Mouse (Mus musculus): Measurements from ENCODE around the gene Mettl24. TPM values are rescaled to one million over a fixed set of nuclear protein-coding genes. Genes with fewer than 3 reads are reported as not detected.
"Not testable (repeated sequence)": the region's sequence is repeated elsewhere in the genome, so short reads cannot be mapped to it uniquely, and the experiment has no call there.

The Mettl24 gene
- polyA plus RNA-seq, 1 experiment from 2014 or later, result not detected

GRCm38 (mm10) chr10:40730200-40730599, 47.1 kb downstream of the Mettl24 start:
- ATAC-seq (no peak), DNase-seq (ENCODE audit: low read depth, low spot score) (no peak)
- in situ Hi-C loops (cut with MboI; ENCODE audit: low pct_unique_long_range_greater_than_20kb), result no loop called here
- POLR2A ChIA-PET, result no interaction called here
- CTCF ChIA-PET, result interaction anchor here (1.7 kb wide), 1 partner anchor 9 kb away, joined by 3 read pairs; no protein-coding TSS in a partner anchor
- H3K27me3 ChIP-seq, result peaks cover 4% of the 10 kb centered on the region
- no peak for TF ChIP-seq CTCF (IDR thresholded peaks at IDR 0.05)

- TF ChIP-seq CTCF (IDR thresholded peaks at IDR 0.05), result no peak
- POLR2A ChIA-PET, result no interaction called here
- in situ Hi-C loops (cut with MboI; ENCODE audit: low pct_unique_long_range_greater_than_20kb), result no loop called here
- peaks cover 7% of the 10 kb centered on the region for H3K27me3 ChIP-seq
- ATAC-seq (no peak), DNase-seq (ENCODE audit: low read depth, low spot score) (no peak)
- CTCF ChIA-PET, result interaction anchor here (1.4 kb wide), 1 partner anchor 15 kb away, joined by 3 read pairs; no protein-coding TSS in a partner anchor
These were observed 50.2 kb downstream of the Mettl24 start for GRCm38 (mm10) chr10:40733291-40733690.

DNA sequence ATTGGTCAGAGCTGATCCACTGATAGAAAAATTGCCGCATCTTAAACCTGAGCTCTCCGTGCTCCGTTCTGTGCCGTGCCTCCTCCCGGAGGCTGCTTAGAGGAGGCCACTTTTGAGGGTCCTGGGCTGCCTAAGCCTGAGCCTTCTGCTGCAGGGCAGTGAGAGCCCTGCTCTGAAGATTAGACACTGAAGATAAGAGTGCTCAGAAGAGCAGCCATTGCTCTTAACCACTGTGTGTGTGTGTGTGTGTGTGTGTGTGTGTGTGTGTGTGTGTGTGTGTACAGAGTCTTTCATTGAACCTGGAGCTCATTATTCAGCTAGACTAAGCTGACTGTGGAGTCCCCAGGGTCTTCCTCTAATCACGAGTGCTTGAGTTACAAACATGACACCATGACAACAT, 53.1 kb downstream of the Mettl24 start:
- H3K27me3 ChIP-seq, result peaks cover 7% of the 10 kb centered on the region
- ChIA-PET CTCF (no interaction called here), POLR2A (no interaction called here)
- DNase-seq (ENCODE audit: low read depth, low spot score), result no peak
- ATAC-seq, result no peak
- in situ Hi-C loops (cut with MboI; ENCODE audit: low pct_unique_long_range_greater_than_20kb), result no loop called here
- no peak for TF ChIP-seq CTCF (IDR thresholded peaks at IDR 0.05)

GRCm38 (mm10) chr10:40737274-40738112, 54.4 kb downstream of the Mettl24 start:
- H3K27me3 ChIP-seq, result peaks cover 8% of the 10 kb centered on the region
- in situ Hi-C loops (cut with MboI; ENCODE audit: low pct_unique_long_range_greater_than_20kb), result no loop called here
- POLR2A ChIA-PET, result interaction anchor here (0.6 kb wide), 1 partner anchor 213 kb away, joined by 4 read pairs; no protein-coding TSS in a partner anchor
- CTCF ChIA-PET, result no interaction called here
- DNase-seq (ENCODE audit: low read depth, low spot score) (no peak), ATAC-seq (no peak)
- no peak for TF ChIP-seq CTCF (IDR thresholded peaks at IDR 0.05)

- POLR2A ChIA-PET, result no interaction called here
- peaks cover 9% of the 10 kb centered on the region for H3K27me3 ChIP-seq
- ATAC-seq, result no peak
- no peak for DNase-seq (ENCODE audit: low read depth, low spot score)
- in situ Hi-C loops (cut with MboI; ENCODE audit: low pct_unique_long_range_greater_than_20kb), result no loop called here
- TF ChIP-seq CTCF (IDR thresholded peaks at IDR 0.05), result no peak
- CTCF ChIA-PET, result no interaction called here
These were observed 57.6 kb downstream of the Mettl24 start for GRCm38 (mm10) chr10:40740696-40741095.

DNA sequence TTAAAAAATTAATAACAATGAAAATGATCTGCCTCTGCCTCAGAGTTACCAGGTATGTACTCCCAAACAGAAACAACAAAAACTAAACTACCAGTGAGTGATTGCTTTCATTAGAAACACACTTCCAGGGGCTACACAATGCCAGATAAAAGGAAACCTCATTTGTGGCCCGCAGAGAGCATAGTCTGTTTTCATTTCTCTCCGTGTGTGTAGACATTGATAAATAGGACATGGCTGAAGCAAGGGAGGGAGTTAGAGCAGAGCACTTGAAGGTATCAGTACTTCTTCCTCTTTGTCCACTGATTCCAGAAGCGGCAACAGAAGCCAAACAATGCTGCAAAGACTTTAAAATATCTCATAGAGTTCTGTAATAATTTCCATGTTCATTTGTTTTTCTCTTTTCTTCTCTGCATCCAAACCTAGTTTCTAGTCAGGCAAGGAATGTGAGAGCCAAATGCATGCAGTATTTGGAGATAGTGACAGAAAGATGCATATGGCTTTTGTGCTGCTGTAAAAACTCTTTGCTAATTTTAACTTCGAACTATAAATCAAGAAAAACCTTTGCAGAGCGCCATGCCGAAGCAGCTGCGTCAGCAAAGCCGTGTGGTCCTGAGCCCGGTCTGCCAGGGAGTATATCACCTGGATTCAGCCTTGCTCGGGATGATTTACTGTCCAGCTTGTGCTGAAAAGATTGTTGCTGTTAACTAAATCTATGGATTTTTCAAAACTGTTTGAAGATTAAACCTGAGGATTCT, 67.4 kb downstream of the Mettl24 start:
- ChIA-PET CTCF (interaction anchor here (1.1 kb wide), 1 partner anchor 11 kb away, joined by 3 read pairs; no protein-coding TSS in a partner anchor), POLR2A (no interaction called here)
- DNase-seq (ENCODE audit: low read depth, low spot score), result no peak
- in situ Hi-C loops (cut with MboI; ENCODE audit: low pct_unique_long_range_greater_than_20kb), result no loop called here
- H3K27me3 ChIP-seq, result peaks cover 19% of the 10 kb centered on the region
- ATAC-seq, result no peak
- TF ChIP-seq CTCF (IDR thresholded peaks at IDR 0.05), result no peak

DNA sequence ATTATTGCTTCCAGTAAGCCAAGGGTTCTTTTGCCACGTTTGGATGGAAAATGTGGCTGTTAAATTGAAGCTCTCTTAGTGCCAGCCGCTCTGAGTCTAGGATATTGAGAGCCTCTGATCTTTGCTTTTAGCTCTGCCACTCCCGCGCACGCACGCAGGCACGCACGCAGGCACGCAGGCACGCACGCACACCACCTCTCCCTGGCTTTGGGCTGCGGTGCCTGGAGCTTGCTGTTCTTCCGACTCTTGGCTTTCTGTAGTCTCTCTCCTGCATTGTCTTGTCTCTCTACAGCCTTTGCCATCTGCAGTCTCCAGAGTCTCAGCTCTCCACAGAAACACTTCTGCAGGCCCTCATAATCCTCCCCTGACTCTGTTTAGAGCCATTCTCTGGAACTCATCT, 68.1 kb downstream of the Mettl24 start:
- CTCF ChIA-PET, result interaction anchor here (1.1 kb wide), 1 partner anchor 12 kb away, joined by 3 read pairs; no protein-coding TSS in a partner anchor
- POLR2A ChIA-PET, result no interaction called here
- in situ Hi-C loops (cut with MboI; ENCODE audit: low pct_unique_long_range_greater_than_20kb), result no loop called here
- no peak for TF ChIP-seq CTCF (IDR thresholded peaks at IDR 0.05)
- peaks cover 19% of the 10 kb centered on the region for H3K27me3 ChIP-seq
- DNase-seq (ENCODE audit: low read depth, low spot score) (no peak), ATAC-seq (no peak)

DNA sequence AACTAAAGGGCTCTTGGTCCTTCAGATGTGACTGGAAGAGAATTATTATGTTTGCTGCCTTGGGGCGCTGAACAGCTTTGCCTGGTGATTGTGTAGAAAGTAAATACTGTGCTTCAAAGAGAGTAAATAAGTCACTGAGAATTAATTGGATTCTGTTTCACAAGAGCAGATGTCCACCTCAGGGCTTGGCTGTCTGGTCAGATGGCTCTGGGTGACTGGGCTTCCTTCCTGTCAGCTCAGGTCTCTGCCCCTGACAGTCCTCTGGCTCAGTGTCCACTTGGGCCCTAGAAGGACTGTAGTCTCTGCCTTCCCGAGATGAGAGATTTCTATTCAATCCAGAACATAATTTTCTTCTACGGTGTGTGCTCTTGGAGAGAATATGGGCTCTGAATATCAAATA, 70.0 kb downstream of the Mettl24 start:
- CTCF ChIA-PET, result no interaction called here
- peaks cover 8% of the 10 kb centered on the region for H3K27me3 ChIP-seq
- DNase-seq (ENCODE audit: low read depth, low spot score) (no peak), ATAC-seq (no peak)
- TF ChIP-seq CTCF (IDR thresholded peaks at IDR 0.05), result no peak
- POLR2A ChIA-PET, result no interaction called here
- in situ Hi-C loops (cut with MboI; ENCODE audit: low pct_unique_long_range_greater_than_20kb), result no loop called here

- DNase-seq (ENCODE audit: low read depth, low spot score) (peak; percentile 28), ATAC-seq (no peak)
- H3K27me3 ChIP-seq, result peaks cover 5% of the 10 kb centered on the region
- TF ChIP-seq CTCF (IDR thresholded peaks at IDR 0.05), result no peak
- in situ Hi-C loops (cut with MboI; ENCODE audit: low pct_unique_long_range_greater_than_20kb), result no loop called here
- ChIA-PET POLR2A (no interaction called here), CTCF (no interaction called here)
These were observed 75.3 kb downstream of the Mettl24 start for GRCm38 (mm10) chr10:40758171-40759010.

DNA sequence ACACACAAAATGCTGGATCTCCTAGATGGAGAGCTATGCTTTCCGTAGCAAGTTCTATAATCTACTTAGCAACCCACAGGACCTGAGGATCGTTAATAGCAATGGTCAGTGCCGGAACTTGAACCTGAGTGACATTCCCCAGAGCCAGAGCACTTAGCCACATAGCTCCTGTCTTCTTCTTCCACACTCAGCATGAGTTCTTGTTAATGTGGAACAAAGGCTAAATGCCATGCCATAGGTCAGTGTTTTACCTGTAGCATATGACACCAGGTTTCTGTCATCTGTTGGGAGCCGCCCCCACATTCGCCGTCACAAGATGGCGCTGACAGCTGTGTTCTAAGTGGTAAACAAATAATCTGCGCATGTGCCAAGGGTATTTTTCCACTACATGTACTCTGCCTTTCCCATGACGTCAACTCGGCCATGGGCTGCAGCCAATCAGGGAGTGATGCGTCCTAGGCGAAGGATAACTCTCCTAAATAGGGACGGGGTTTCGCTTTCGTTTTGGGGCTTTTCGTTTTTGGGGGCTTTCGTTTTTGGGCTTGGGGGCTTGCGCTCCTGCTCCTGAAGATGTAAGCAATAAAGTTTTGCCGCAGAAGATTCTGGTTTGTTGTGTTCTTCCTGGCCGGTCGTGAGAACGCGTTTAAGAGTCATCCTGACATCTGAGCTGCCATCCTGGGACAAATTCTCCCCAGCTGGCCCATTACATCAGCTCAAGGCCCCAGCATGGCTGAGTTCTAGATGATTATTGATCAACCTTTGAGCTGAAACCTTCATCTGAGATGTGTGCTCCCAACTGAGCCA, 76.5 kb downstream of the Mettl24 start:
- DNase-seq (ENCODE audit: low read depth, low spot score); H3K27me3 ChIP-seq; POLR2A ChIA-PET; ATAC-seq; in situ Hi-C loops (cut with MboI; ENCODE audit: low pct_unique_long_range_greater_than_20kb): not testable (repeated sequence)
- CTCF ChIA-PET, result interaction anchor here (1.6 kb wide), 1 partner anchor 12 kb away, joined by 3 read pairs; no protein-coding TSS in a partner anchor
